Mouse (Mus musculus): Measurements from ENCODE around the gene Tas2r125. TPM values are rescaled to one million over a fixed set of nuclear protein-coding genes. Genes with fewer than 3 reads are reported as not detected.

Gene Tas2r125
- not detected in 2 replicates for polyA plus RNA-seq (2012; ENCODE audit: low replicate concordance)

GRCm38 (mm10) chr6:132909351-132909750 is at the start of gene Tas2r125:
Gene Tas2r125 (plus strand): TSS chr6:132909651.

GRCm38 (mm10) chr6:132867708-132868107 is 41.7 kb upstream of the Tas2r125 start, which contains the start of gene Tas2r110:
Gene Tas2r110 (plus strand): TSS chr6:132868008.

GRCm38 (mm10) chr6:132892711-132893110 is 16.7 kb upstream of the Tas2r125 start, which contains the start of gene Tas2r113:
Gene Tas2r113 (plus strand): TSS chr6:132893011.

GRCm38 (mm10) chr6:132950802-132951201 is 41.4 kb downstream of the Tas2r125 start, which contains the start of gene Tas2r129:
Gene Tas2r129 (plus strand): TSS chr6:132951102.

GRCm38 (mm10) chr6:132957819-132958218 is 48.4 kb downstream of the Tas2r125 start, which contains the start of gene Tas2r131:
Gene Tas2r131 (minus strand): TSS chr6:132957919.

Other genes starting within 250 kb of the Tas2r125 start
- not detected in 2 replicates for gene Tas2r121, start 208.6 kb upstream of the Tas2r125 start, polyA plus RNA-seq (2012; ENCODE audit: low replicate concordance)
- gene Tas2r122, start 197.7 kb upstream of the Tas2r125 start, polyA plus RNA-seq (2012; ENCODE audit: low replicate concordance), result not detected in 2 replicates
- gene Tas2r115, start 171.6 kb upstream of the Tas2r125 start, polyA plus RNA-seq (2012; ENCODE audit: low replicate concordance), result not detected in 2 replicates
- gene Tas2r124, start 154.9 kb upstream of the Tas2r125 start, polyA plus RNA-seq (2012; ENCODE audit: low replicate concordance), result not detected in 2 replicates
- not detected in 2 replicates for gene Tas2r102, start 147.5 kb upstream of the Tas2r125 start, polyA plus RNA-seq (2012; ENCODE audit: low replicate concordance)
- gene Tas2r136, start 131.5 kb upstream of the Tas2r125 start, polyA plus RNA-seq (2012; ENCODE audit: low replicate concordance), result not detected in 2 replicates
- gene Tas2r117, start 106.8 kb upstream of the Tas2r125 start, polyA plus RNA-seq (2012; ENCODE audit: low replicate concordance), result not detected in 2 replicates
- not detected in 2 replicates for gene Tas2r123, start 62.5 kb upstream of the Tas2r125 start, polyA plus RNA-seq (2012; ENCODE audit: low replicate concordance)
- not detected in 2 replicates for gene Tas2r116, start 54.2 kb upstream of the Tas2r125 start, polyA plus RNA-seq (2012; ENCODE audit: low replicate concordance)
- not detected in 2 replicates for gene Tas2r110, start 41.6 kb upstream of the Tas2r125 start, polyA plus RNA-seq (2012; ENCODE audit: low replicate concordance)
- gene Tas2r113, start 16.6 kb upstream of the Tas2r125 start, polyA plus RNA-seq (2012; ENCODE audit: low replicate concordance), result not detected in 2 replicates
- gene Tas2r129, start 41.5 kb downstream of the Tas2r125 start, polyA plus RNA-seq (2012; ENCODE audit: low replicate concordance), result not detected in 2 replicates
- not detected in 2 replicates for gene Tas2r131, start 48.3 kb downstream of the Tas2r125 start, polyA plus RNA-seq (2012; ENCODE audit: low replicate concordance)
- not detected in 2 replicates for gene Tas2r109, start 71.3 kb downstream of the Tas2r125 start, polyA plus RNA-seq (2012; ENCODE audit: low replicate concordance)
- not detected in 2 replicates for gene Tas2r103, start 127.5 kb downstream of the Tas2r125 start, polyA plus RNA-seq (2012; ENCODE audit: low replicate concordance)
- not detected in 2 replicates for gene Tas2r140, start 146.2 kb downstream of the Tas2r125 start, polyA plus RNA-seq (2012; ENCODE audit: low replicate concordance)
- 57.3 and 164 TPM in 2 replicates for gene Smim10l1, start 195.3 kb downstream of the Tas2r125 start, polyA plus RNA-seq (2012; ENCODE audit: low replicate concordance)

Data from hematopoietic multipotent progenitor cell, adult 10-12 weeks (in vitro differentiated cells).